Mouse (Mus musculus): ENCODE results near the gene Smco2. TPM values are rescaled to one million over a fixed set of nuclear protein-coding genes. Genes with fewer than 3 reads are reported as not detected.

Gene Smco2
- polyA plus RNA-seq, 1 experiment from 2014 or later: not detected

DNA sequence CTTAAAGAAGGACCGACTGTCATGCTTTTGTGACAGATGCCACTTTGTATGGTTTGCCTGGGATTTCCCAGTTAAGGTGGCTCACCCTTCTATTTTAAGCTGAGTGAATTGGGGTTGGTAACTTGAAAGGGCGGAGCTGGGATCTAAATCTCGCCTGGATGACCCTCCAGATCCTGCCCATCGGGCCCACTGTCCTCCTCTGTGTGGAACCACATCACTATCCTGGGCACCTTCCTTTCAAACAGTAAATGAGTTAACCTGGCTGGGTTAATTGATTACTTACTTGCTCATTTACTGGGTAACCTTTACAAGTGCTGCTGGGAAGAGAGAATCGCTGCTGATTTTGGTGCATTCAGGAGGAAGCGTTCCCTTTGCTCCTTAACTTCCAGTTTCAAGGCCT lies 68.4 kb downstream of the Smco2 start:
- Histone ChIP-seq H3K36me3 (ENCODE audit: control insufficient read depth, insufficient read depth, low read length) (no peaks in the 10 kb centered on the region), H3K27ac (ENCODE audit: low read depth) (no peak overlapping the region), H3K9me3 (ENCODE audit: control insufficient read depth, low read length) (no peaks in the 10 kb centered on the region), H3K4me2 (ENCODE audit: low read length) (no peak overlapping the region), H3K4me1 (replicated peaks; ENCODE audit: control insufficient read depth, insufficient read depth, low read length) (peaks cover 9% of the 10 kb centered on the region; the same call in 1 of the 2 replicates), H3K9ac (ENCODE audit: low read length) (no peak overlapping the region), H3K4me3 (ENCODE audit: low read depth, low read length) (no peak overlapping the region), H3K27me3 (replicated peaks; ENCODE audit: control insufficient read depth, insufficient read depth, low read length) (no peaks in the 10 kb centered on the region)
- ATAC-seq (replicated peaks; ENCODE audit: low FRiP score, low TSS enrichment, low read depth) (no peak), DNase-seq (ENCODE audit: low spot score) (no peak)
- 89% methylated on average over 6 of the region's 6 CpGs for whole genome bisulfite sequencing

Other genes starting within 250 kb of the Smco2 start
- gene Med21, start 207.6 kb upstream of the Smco2 start, polyA plus RNA-seq (2014; fragmentation: Nextera tagmentation; extraction: Ambion mirVana): 119 and 124 TPM in 2 replicates
- 28.5 and 29.0 TPM in 2 replicates for gene Tm7sf3, start 207.3 kb upstream of the Smco2 start, polyA plus RNA-seq (2014; fragmentation: Nextera tagmentation; extraction: Ambion mirVana)
- gene Stk38l, start 125.1 kb upstream of the Smco2 start, polyA plus RNA-seq (2014; fragmentation: Nextera tagmentation; extraction: Ambion mirVana): 21.8 and 21.9 TPM in 2 replicates
- 2.2 and 2.6 TPM in 2 replicates for gene Arntl2, start 54.0 kb upstream of the Smco2 start, polyA plus RNA-seq (2014; fragmentation: Nextera tagmentation; extraction: Ambion mirVana)
- 48.1 and 50.4 TPM in 2 replicates for gene Ppfibp1, start 38.4 kb downstream of the Smco2 start, polyA plus RNA-seq (2014; fragmentation: Nextera tagmentation; extraction: Ambion mirVana)
- 0.24 and 0.34 TPM in 2 replicates for gene 1700034J05Rik, start 104.3 kb downstream of the Smco2 start, polyA plus RNA-seq (2014; fragmentation: Nextera tagmentation; extraction: Ambion mirVana)
- 1.8 and 2.5 TPM in 2 replicates for gene Rep15, start 182.5 kb downstream of the Smco2 start, polyA plus RNA-seq (2014; fragmentation: Nextera tagmentation; extraction: Ambion mirVana)
- gene Mrps35, start 192.7 kb downstream of the Smco2 start, polyA plus RNA-seq (2014; fragmentation: Nextera tagmentation; extraction: Ambion mirVana): 149 TPM in 2 replicates
- gene Mansc4, start 236.9 kb downstream of the Smco2 start, polyA plus RNA-seq (2014; fragmentation: Nextera tagmentation; extraction: Ambion mirVana): 2.6 and 3.0 TPM in 2 replicates
- gene Klhl42, start 241.3 kb downstream of the Smco2 start, polyA plus RNA-seq (2014; fragmentation: Nextera tagmentation; extraction: Ambion mirVana): 11.2 and 11.3 TPM in 2 replicates

Measured in intestine, embryonic 14.5 days (tissue).